Mouse (Mus musculus): ENCODE results near the gene Lman2. TPM values are rescaled to one million over a fixed set of nuclear protein-coding genes. Genes with fewer than 3 reads are reported as not detected.

Lman2 gene
- total RNA-seq, 1 experiment from 2014 or later = 75.9 TPM

Other genes with a start within 250 kb of the Lman2 start
- gene Gm17617, start 229.2 kb downstream of the Lman2 start, total RNA-seq (2017) = not detected in 2 replicates
- not detected in 2 replicates for gene Fgfr4, start 210.1 kb downstream of the Lman2 start, total RNA-seq (2017)
- 211 and 232 TPM in 2 replicates for gene Nsd1, start 153.0 kb downstream of the Lman2 start, total RNA-seq (2017)
- 95.5 and 96.0 TPM in 2 replicates for gene Prelid1, start 42.3 kb downstream of the Lman2 start, total RNA-seq (2017)
- gene Rab24, start 40.8 kb downstream of the Lman2 start, total RNA-seq (2017) = 60.8 and 61.9 TPM in 2 replicates
- gene Mxd3, start 33.0 kb downstream of the Lman2 start, total RNA-seq (2017) = 0.61 and 1.7 TPM in 2 replicates
- 85.4 and 90.5 TPM in 2 replicates for gene Rgs14, start 6.9 kb upstream of the Lman2 start, total RNA-seq (2017)
- 0.25 and 0.35 TPM in 2 replicates for gene Slc34a1, start 35.4 kb upstream of the Lman2 start, total RNA-seq (2017)
- not detected in 2 replicates for gene Pfn3, start 52.4 kb upstream of the Lman2 start, total RNA-seq (2017)
- 2.6 and 2.8 TPM in 2 replicates for gene F12, start 64.0 kb upstream of the Lman2 start, total RNA-seq (2017)
- 362 and 371 TPM in 2 replicates for gene Grk6, start 82.3 kb upstream of the Lman2 start, total RNA-seq (2017)
- 12.3 and 14.1 TPM in 2 replicates for gene Prr7, start 101.5 kb upstream of the Lman2 start, total RNA-seq (2017)
- gene Dbn1, start 125.3 kb upstream of the Lman2 start, total RNA-seq (2017) = 0.12 TPM in 2 replicates
- 43.2 and 47.3 TPM in 2 replicates for gene Pdlim7, start 150.9 kb upstream of the Lman2 start, total RNA-seq (2017)
- 193 and 198 TPM in 2 replicates for gene Dok3, start 166.5 kb upstream of the Lman2 start, total RNA-seq (2017)
- gene Ddx41, start 173.9 kb upstream of the Lman2 start, total RNA-seq (2017) = 107 and 116 TPM in 2 replicates
- 108 and 118 TPM in 2 replicates for gene Fam193b, start 208.3 kb upstream of the Lman2 start, total RNA-seq (2017)
- gene Tmed9, start 210.9 kb upstream of the Lman2 start, total RNA-seq (2017) = 68.9 and 74.4 TPM in 2 replicates
- gene B4galt7, start 237.1 kb upstream of the Lman2 start, total RNA-seq (2017) = 14.7 and 19.1 TPM in 2 replicates